Mouse (Mus musculus) naive thymus-derived CD4-positive, alpha-beta T cell, adult 2 months (primary cell): ENCODE measurements around the gene AC124108.1.
"Not testable (repeated sequence)": the region's sequence is repeated elsewhere in the genome, so short reads cannot be mapped to it uniquely, and the experiment has no call there.

Experiments
- DNase-seq: peaks from one replicate; pipeline ENCODE4 v3.0.0-alpha.2; 2011; ENCODE audit warnings: low read depth

The AC124108.1 gene

GRCm38 (mm10) chr1:132191093-132191785 is at the start of gene AC124108.1, which contains the start of gene Lemd1:
AC124108.1 (plus strand) TSS chr1:132191457.
Lemd1 (plus strand) TSS chr1:132191431.
- no peak for DNase-seq

GRCm38 (mm10) chr1:132141753-132142152 is 49.5 kb upstream of the AC124108.1 start:
- DNase-seq: no peak

GRCm38 (mm10) chr1:132143079-132143478 is 48.2 kb upstream of the AC124108.1 start:
- DNase-seq: no peak

- no peak for DNase-seq
Observed at GRCm38 (mm10) chr1:132143730-132144129, 47.5 kb upstream of the AC124108.1 start.

- DNase-seq: no peak
Observed at GRCm38 (mm10) chr1:132144223-132144622, 47.0 kb upstream of the AC124108.1 start.

GRCm38 (mm10) chr1:132144837-132145236 is 46.4 kb upstream of the AC124108.1 start:
- no peak for DNase-seq

GRCm38 (mm10) chr1:132145973-132146685 is 45.1 kb upstream of the AC124108.1 start:
- no peak for DNase-seq

- no peak for DNase-seq
Observed at GRCm38 (mm10) chr1:132149410-132149809, 41.8 kb upstream of the AC124108.1 start.

GRCm38 (mm10) chr1:132150171-132150570 is 41.1 kb upstream of the AC124108.1 start:
- no peak for DNase-seq

GRCm38 (mm10) chr1:132150817-132151601 is 40.2 kb upstream of the AC124108.1 start:
- no peak for DNase-seq

GRCm38 (mm10) chr1:132151908-132152307 is 39.3 kb upstream of the AC124108.1 start:
- no peak for DNase-seq

GRCm38 (mm10) chr1:132153086-132153690 is 38.1 kb upstream of the AC124108.1 start:
- no peak for DNase-seq

- no peak for DNase-seq
Observed at GRCm38 (mm10) chr1:132153691-132154090, 37.6 kb upstream of the AC124108.1 start.

GRCm38 (mm10) chr1:132155737-132156136 is 35.5 kb upstream of the AC124108.1 start:
- DNase-seq: peak; percentile 89

GRCm38 (mm10) chr1:132157016-132157781 is 34.1 kb upstream of the AC124108.1 start:
- peak; percentile 81 for DNase-seq

- DNase-seq: no peak
Observed at GRCm38 (mm10) chr1:132157808-132158207, 33.4 kb upstream of the AC124108.1 start.

- DNase-seq: no peak
Observed at GRCm38 (mm10) chr1:132158741-132159140, 32.5 kb upstream of the AC124108.1 start.

- no peak for DNase-seq
Observed at GRCm38 (mm10) chr1:132159681-132160080, 31.6 kb upstream of the AC124108.1 start.

- DNase-seq: no peak
Observed at GRCm38 (mm10) chr1:132161211-132161880, 29.9 kb upstream of the AC124108.1 start.

- not testable (repeated sequence) for DNase-seq
Observed at GRCm38 (mm10) chr1:132162618-132163017, 28.6 kb upstream of the AC124108.1 start.
